Mouse (Mus musculus): ENCODE data around the gene Eno2.

GRCm38 (mm10) chr6:124757909-124758848, 11.3 kb downstream of the Eno2 start:
- TF ChIP-seq CTCF (conservative IDR thresholded peaks at IDR 0.05; ENCODE audit: low read length) (no peak), NANOG (IDR thresholded peaks at IDR 0.05; ENCODE audit: borderline replicate concordance, low read length) (no peak), POU5F1 (IDR thresholded peaks at IDR 0.05; ENCODE audit: borderline replicate concordance, low read length) (no peak)

All from E14TG2a.4 (cell line).